Mouse (Mus musculus) MEL (cell line): Measurements from ENCODE around the gene Tmem269. TPM values are rescaled to one million over a fixed set of nuclear protein-coding genes. Genes with fewer than 3 reads are reported as not detected.

Experiments
- DNase-seq: peaks from one replicate; pipeline ENCODE4 v3.0.0; 2011; ENCODE audit warnings: low read depth, low spot score
- H3K27ac ChIP-seq: 2 replicates; pipeline ENCODE4 v1.5.1; 2012; ENCODE audit warnings: low read depth, mild to moderate bottlenecking, control low read depth, low read length, moderate library complexity; ENCODE audit not compliant: control insufficient read depth
- H3K27me3 ChIP-seq, 2 experiments: fragments of 150-350 bp in 1 of 2; sonication (generic) in 1 of 2; 2 replicates each; pipeline ENCODE4 v1.6.1; 2012; ENCODE audit warnings: low read length in 2 of 2, mild to moderate bottlenecking in 2 of 2, improper control_type of control experiment in 1 of 2, moderate library complexity in 1 of 2; ENCODE audit not compliant: insufficient read depth in 2 of 2, control insufficient read depth in 1 of 2
- H3K36me3 ChIP-seq, 2 experiments: 2 replicates each; pipeline ENCODE4 v1.6.1; 2012 to 2014; ENCODE audit warnings: low read length in 2 of 2, improper control_type of control experiment in 1 of 2, inconsistent platforms in 1 of 2, mild to moderate bottlenecking in 1 of 2; ENCODE audit not compliant: insufficient read depth in 2 of 2, control insufficient read depth in 1 of 2
- H3K4me1 ChIP-seq, 2 experiments: fragments of 150-350 bp in 1 of 2; sonication (generic) in 1 of 2; 2 replicates each; pipeline ENCODE4 v1.6.1; 2012; ENCODE audit warnings: low read length in 2 of 2, improper control_type of control experiment in 1 of 2, mild to moderate bottlenecking in 1 of 2; ENCODE audit not compliant: insufficient read depth in 2 of 2, control insufficient read depth in 1 of 2
- H3K4me3 ChIP-seq, 2 experiments: fragments of 150-350 bp in 1 of 2; sonication (generic) in 1 of 2; 2 replicates each; pipeline ENCODE4 v1.5.1; 2012; ENCODE audit warnings: low read depth in 2 of 2, low read length in 2 of 2, mild to moderate bottlenecking in 2 of 2, moderate library complexity in 2 of 2, control low read depth in 1 of 2, improper control_type of control experiment in 1 of 2; ENCODE audit not compliant: control insufficient read depth in 1 of 2, insufficient read depth in 1 of 2
- H3K79me2 ChIP-seq: 2 replicates; pipeline ENCODE4 v1.6.1; 2012; ENCODE audit warnings: mild to moderate bottlenecking, low read length, moderate library complexity; ENCODE audit not compliant: control insufficient read depth, poor library complexity, insufficient read depth
- H3K9ac ChIP-seq: 2 replicates; pipeline ENCODE4 v1.6.1; 2012; ENCODE audit warnings: low read depth, mild to moderate bottlenecking, control low read depth, low read length, moderate library complexity; ENCODE audit not compliant: control insufficient read depth, poor library complexity, severe bottlenecking
- H3K9me3 ChIP-seq: fragments of 150-350 bp; sonication (generic); replicated peaks from 2 replicates; pipeline ENCODE4 v1.6.1; 2012; ENCODE audit warnings: mild to moderate bottlenecking, low read length, improper control_type of control experiment, moderate library complexity; ENCODE audit not compliant: insufficient read depth
- BHLHE40 ChIP-seq: IDR thresholded peaks from 2 replicates; pipeline ENCODE4 v1.6.1; 2012; ENCODE audit warnings: low read depth, mild to moderate bottlenecking, inconsistent platforms, low read length, improper control_type of control experiment, borderline replicate concordance
- E2F4 ChIP-seq: IDR thresholded peaks from 2 replicates; pipeline ENCODE4 v1.6.1; 2011; ENCODE audit warnings: low read depth, low read length, improper control_type of control experiment, borderline replicate concordance
- EP300 ChIP-seq, 2 experiments: IDR thresholded peaks; 2 replicates each; pipeline ENCODE4 v1.6.1; 2011; ENCODE audit warnings: improper control_type of control experiment in 2 of 2, low read length in 2 of 2, low read depth in 1 of 2, mild to moderate bottlenecking in 1 of 2
- ETS1 ChIP-seq: IDR thresholded peaks from 2 replicates; pipeline ENCODE4 v1.6.1; 2012; ENCODE audit warnings: low read depth, mild to moderate bottlenecking, inconsistent platforms, low read length, improper control_type of control experiment, moderate library complexity
- GATA1 ChIP-seq: IDR thresholded peaks from 2 replicates; pipeline ENCODE4 v1.6.1; 2011; ENCODE audit warnings: low read depth, low read length, improper control_type of control experiment
- HCFC1 ChIP-seq: IDR thresholded peaks from 2 replicates; pipeline ENCODE4 v1.6.1; 2012; ENCODE audit warnings: low read depth, mild to moderate bottlenecking, inconsistent platforms, low read length, improper control_type of control experiment, moderate library complexity
- KAT2A ChIP-seq: conservative IDR thresholded peaks from 2 replicates; pipeline ENCODE4 v1.6.1; 2012; ENCODE audit warnings: low read depth, low read length, improper control_type of control experiment, inconsistent platforms
- MAFK ChIP-seq: IDR thresholded peaks from 2 replicates; pipeline ENCODE4 v1.6.1; 2011; ENCODE audit warnings: low read depth, mild to moderate bottlenecking, low read length, improper control_type of control experiment, borderline replicate concordance
- MAX ChIP-seq: IDR thresholded peaks from 2 replicates; pipeline ENCODE4 v1.6.1; 2011; ENCODE audit warnings: low read length, improper control_type of control experiment
- MAZ ChIP-seq: IDR thresholded peaks from 2 replicates; pipeline ENCODE4 v1.6.1; 2012; ENCODE audit warnings: low read depth, mild to moderate bottlenecking, inconsistent platforms, low read length, improper control_type of control experiment
- MEF2A ChIP-seq: IDR thresholded peaks from 2 replicates; pipeline ENCODE4 v1.6.1; 2014; ENCODE audit warnings: low read depth, mild to moderate bottlenecking, inconsistent platforms, low read length, improper control_type of control experiment; ENCODE audit not compliant: poor library complexity, insufficient replicate concordance, severe bottlenecking; ENCODE audit errors: extremely low read depth
- MXI1 ChIP-seq: IDR thresholded peaks from 2 replicates; pipeline ENCODE4 v1.6.1; 2011; ENCODE audit warnings: mild to moderate bottlenecking, low read depth, low read length, improper control_type of control experiment
- MYB ChIP-seq: IDR thresholded peaks from 2 replicates; pipeline ENCODE4 v1.6.1; 2011; ENCODE audit warnings: mild to moderate bottlenecking, low read depth, low read length, improper control_type of control experiment
- NELFE ChIP-seq: IDR thresholded peaks from 2 replicates; pipeline ENCODE4 v1.6.1; 2011; ENCODE audit warnings: low read depth, low read length, improper control_type of control experiment
- NRF1 ChIP-seq: IDR thresholded peaks from 2 replicates; pipeline ENCODE4 v1.6.1; 2014; ENCODE audit warnings: low read depth, mild to moderate bottlenecking, inconsistent platforms, low read length, improper control_type of control experiment, moderate library complexity; ENCODE audit not compliant: poor library complexity, insufficient read depth, severe bottlenecking
- POLR2A ChIP-seq, 2 experiments: IDR thresholded peaks; 2 replicates each; pipeline ENCODE4 v1.6.1; 2011 to 2012; ENCODE audit warnings: low read length in 2 of 2, mild to moderate bottlenecking in 2 of 2, control low read depth in 1 of 2, improper control_type of control experiment in 1 of 2, low read depth in 1 of 2, moderate library complexity in 1 of 2; ENCODE audit not compliant: control insufficient read depth in 1 of 2, insufficient read depth in 1 of 2, poor library complexity in 1 of 2
- POLR2AphosphoS2 ChIP-seq: IDR thresholded peaks from 2 replicates; pipeline ENCODE4 v1.6.1; 2011; ENCODE audit warnings: low read length, improper control_type of control experiment
- POLR2AphosphoS5 ChIP-seq: IDR thresholded peaks from 2 replicates; pipeline ENCODE4 v1.6.1; 2012; ENCODE audit warnings: low read depth, borderline replicate concordance, mild to moderate bottlenecking, inconsistent platforms, low read length, moderate library complexity, mixed read lengths
- RCOR1 ChIP-seq: IDR thresholded peaks from 2 replicates; pipeline ENCODE4 v1.6.1; 2012; ENCODE audit warnings: low read depth, mild to moderate bottlenecking, inconsistent platforms, low read length, improper control_type of control experiment
- SIN3A ChIP-seq: IDR thresholded peaks from 2 replicates; pipeline ENCODE4 v1.6.1; 2012; ENCODE audit warnings: low read length, improper control_type of control experiment, inconsistent platforms
- SMC3 ChIP-seq: IDR thresholded peaks from 2 replicates; pipeline ENCODE4 v1.6.1; 2011; ENCODE audit warnings: low read depth, low read length, improper control_type of control experiment
- TAL1 ChIP-seq: IDR thresholded peaks from 2 replicates; pipeline ENCODE4 v1.6.1; 2012; ENCODE audit warnings: mild to moderate bottlenecking, inconsistent platforms, low read length, moderate library complexity, mixed read lengths
- TBP ChIP-seq: IDR thresholded peaks from 2 replicates; pipeline ENCODE4 v1.8.0; 2011; ENCODE audit warnings: low read depth, low read length, improper control_type of control experiment
- TCF12 ChIP-seq: IDR thresholded peaks from 2 replicates; pipeline ENCODE4 v1.6.1; 2014; ENCODE audit warnings: low read depth, mild to moderate bottlenecking, inconsistent platforms, low read length, improper control_type of control experiment, moderate library complexity
- UBTF ChIP-seq: IDR thresholded peaks from 2 replicates; pipeline ENCODE4 v1.6.1; 2012; ENCODE audit warnings: low read depth, mild to moderate bottlenecking, inconsistent platforms, low read length, improper control_type of control experiment, moderate library complexity, borderline replicate concordance; ENCODE audit not compliant: insufficient read depth
- ZC3H11A ChIP-seq: IDR thresholded peaks from 2 replicates; pipeline ENCODE4 v1.6.1; 2012; ENCODE audit warnings: low read depth, mild to moderate bottlenecking, inconsistent platforms, low read length, improper control_type of control experiment
- ZMIZ1 ChIP-seq: IDR thresholded peaks from 2 replicates; pipeline ENCODE4 v1.6.1; 2012; ENCODE audit warnings: low read depth, mild to moderate bottlenecking, inconsistent platforms, low read length, improper control_type of control experiment, moderate library complexity
- ZNF384 ChIP-seq: IDR thresholded peaks from 2 replicates; pipeline ENCODE4 v1.6.1; 2012; ENCODE audit warnings: low read depth, mild to moderate bottlenecking, inconsistent platforms, low read length, improper control_type of control experiment
- polyA plus RNA-seq, 2 experiments: library from polyadenylated mRNA; stranded (reverse) in 1 of 2; unstranded in 1 of 2; fragments of >175 nt in 1 of 2; fragments of >200 nt in 1 of 2; gene quantifications; 2 replicates each; pipeline versions ENCODE4 v1.2.1 to v1.2.4; 2012; ENCODE audit warnings: low replicate concordance in 2 of 2, low read depth in 1 of 2; ENCODE audit not compliant: insufficient read length in 2 of 2, insufficient read depth in 1 of 2, missing spikeins in 1 of 2
- total RNA-seq: library from RNA; depleted of rRNA; stranded (reverse); fragments of 300-350 nt; gene quantifications from 2 replicates; pipeline ENCODE4 v1.2.3, GENCODE M21; 2012

The Tmem269 gene
- total and polyA plus RNA-seq, 3 experiments: 0.07 TPM; not detected in 2

- no peak for TF ChIP-seq ZC3H11A
These were observed 27.4 kb downstream of the Tmem269 start (continued) for GRCm38 (mm10) chr4:119190618-119191017.

GRCm38 (mm10) chr4:119189864-119190263 is 28.2 kb downstream of the Tmem269 start, which contains the start of gene Ermap:
TSS of gene Ermap (minus strand) at chr4:119190011.
- peak within 1 kb of the TSS; percentile 98 for H3K9ac ChIP-seq
- H3K36me3 ChIP-seq: peaks cover 4 to 69% of the 10 kb centered on the region in 2 experiments
- peak within 1 kb of the TSS; percentile 100 for H3K27ac ChIP-seq
- H3K27me3 ChIP-seq: no peaks in the 10 kb centered on the region
- H3K79me2 ChIP-seq: peaks cover 44% of the 10 kb centered on the region
- no peaks in the 10 kb centered on the region for H3K9me3 ChIP-seq
- TF ChIP-seq ZMIZ1: peak; percentile 88; the same call in 1 of the 2 replicates
- TF ChIP-seq EP300 (IDR thresholded peaks at IDR 0.05; ENCODE audit: low read depth in 1 of 2, low read length in 2 of 2): peak; percentile 85 to 95
- peak; percentile 42; the same call in 1 of the 2 replicates for TF ChIP-seq HCFC1
- no peak for TF ChIP-seq ZNF384
- no peak for TF ChIP-seq NRF1
- TF ChIP-seq KAT2A: no peak
- TF ChIP-seq E2F4: no peak
- peak; percentile 76; the same call in 1 of the 2 replicates for TF ChIP-seq MAZ
- TF ChIP-seq GATA1: peak; percentile 91
- TF ChIP-seq TCF12: peak; percentile 94
- TF ChIP-seq NELFE: peak; percentile 85
- TF ChIP-seq ZC3H11A: no peak
- peak; percentile 52 for TF ChIP-seq POLR2AphosphoS2
- TF ChIP-seq TAL1: peak; percentile 93
- TF ChIP-seq RCOR1: no peak
- TF ChIP-seq TBP: peak; percentile 95
- peak; percentile 23; the same call in 1 of the 2 replicates for TF ChIP-seq BHLHE40
- TF ChIP-seq POLR2A (IDR thresholded peaks at IDR 0.05; ENCODE audit: control insufficient read depth in 1 of 2, insufficient read depth in 1 of 2, low read depth in 1 of 2, low read length in 2 of 2, poor library complexity in 1 of 2): peak; percentile 32 to 87; a peak in 2 of 4 replicates
- no peak for TF ChIP-seq MAX
- peak; percentile 73; the same call in 1 of the 2 replicates for TF ChIP-seq MYB
- TF ChIP-seq POLR2AphosphoS5: no peak
- TF ChIP-seq MEF2A: no peak
- no peak for TF ChIP-seq SMC3
- TF ChIP-seq UBTF: peak; percentile 87; the same call in 1 of the 2 replicates
- TF ChIP-seq MXI1: peak; percentile 73
- peak; percentile 91 for TF ChIP-seq SIN3A
- TF ChIP-seq MAFK: no peak
- peak; percentile 75 for TF ChIP-seq ETS1
- H3K4me3 ChIP-seq: peak within 1 kb of the TSS; percentile 74 to 96
- peak; percentile 91 for DNase-seq
- H3K4me1 ChIP-seq: peaks cover 20 to 57% of the 10 kb centered on the region in 2 experiments
